Mouse (Mus musculus) left cerebral cortex, adult 2 months (tissue): ENCODE results near the gene Dnajc13. TPM values are rescaled to one million over a fixed set of nuclear protein-coding genes. Genes with fewer than 3 reads are reported as not detected.

Source experiments
- DNase-seq, 2 experiments: peaks; one replicate each; pipeline ENCODE4 v3.0.0; 2021 to 2022; ENCODE audit warnings: low spot score in 2 of 2, mixed read lengths in 1 of 2; ENCODE audit errors: extremely low spot score in 1 of 2
- H3K27ac ChIP-seq: fragments of 200-600 bp; 2 replicates; pipeline ENCODE4 v1.8.1; 2022
- H3K4me3 ChIP-seq: fragments of 200-600 bp; 2 replicates; pipeline ENCODE4 v1.8.1; 2022
- CTCF ChIP-seq: fragments of 200-600 bp; IDR thresholded peaks from 2 replicates; pipeline ENCODE4 v1.8.1; 2022; ENCODE audit warnings: antibody characterized with exemption, mild to moderate bottlenecking, moderate library complexity
- intact Hi-C: fragments of 180-260 bp; cut with DNase I; formaldehyde crosslinking; loops from one replicate; pipeline ENCODE4 v1.15.1; 2025
- long read RNA-seq, 2 experiments: library from polyadenylated mRNA; stranded (forward); transcript quantifications; one replicate each; pipeline ENCODE4 v2.0.0; 2021; ENCODE audit warnings: borderline mapping rate in 2 of 2
- total RNA-seq, 2 experiments: library from RNA; stranded (reverse); gene quantifications; 2 replicates each; pipeline ENCODE4 v1.2.3; 2021

Gene Dnajc13
- total RNA-seq: 10 to 100 TPM; 73.4 to 76.2 TPM
- long read RNA-seq, experiment 1, full-length matches to known transcripts: 2 of 33 reads
- long read RNA-seq, experiment 1, partial matches to known transcripts: 5 of 33 reads
- long read RNA-seq, experiment 1, other reads (novel, unspliced or antisense): 26 of 33 reads
- long read RNA-seq, experiment 2, full-length matches to known transcripts: 4 of 21 reads
- long read RNA-seq, experiment 2, partial matches to known transcripts: 6 of 21 reads
- long read RNA-seq, experiment 2, other reads (novel, unspliced or antisense): 11 of 21 reads

GRCm38 (mm10) chr9:104262823-104263352 lies at the start of gene Dnajc13:
TSS of gene Dnajc13 (minus strand) at chr9:104262930.
- H3K27ac ChIP-seq: peak within 1 kb of the TSS; percentile 96
- intact Hi-C loops: no loop called here
- DNase-seq: peak; percentile 97 to 99
- no peak for TF ChIP-seq CTCF
- peak within 1 kb of the TSS; percentile 99 for H3K4me3 ChIP-seq

- intact Hi-C loops: loop anchor here (1.0 to 10.0 kb wide), 3 partner anchors 29 to 232 kb away; no protein-coding TSS in a partner anchor
Measured at GRCm38 (mm10) chr9:104306734-104307133, 44.0 kb upstream of the Dnajc13 start.

GRCm38 (mm10) chr9:104305333-104306111 lies 42.8 kb upstream of the Dnajc13 start:
- DNase-seq: no peak
- Histone ChIP-seq H3K4me3 (no peak overlapping the region), H3K27ac (no peak overlapping the region)
- intact Hi-C loops: loop anchor here (1.0 to 10.0 kb wide), 3 partner anchors 28 to 231 kb away; no protein-coding TSS in a partner anchor
- TF ChIP-seq CTCF: no peak

More at GRCm38 (mm10) chr9:104306734-104307133, 44.0 kb upstream of the Dnajc13 start:
- Histone ChIP-seq H3K27ac (no peak overlapping the region), H3K4me3 (no peak overlapping the region)
- TF ChIP-seq CTCF: peak; percentile 90
- peak; percentile 67 to 82 for DNase-seq

GRCm38 (mm10) chr9:104304800-104305199 lies 42.1 kb upstream of the Dnajc13 start:
- no peak for DNase-seq
- TF ChIP-seq CTCF: no peak
- Histone ChIP-seq H3K4me3 (no peak overlapping the region), H3K27ac (no peak overlapping the region)
- intact Hi-C loops: loop anchor here (10.0 kb wide), 1 partner anchor 230 kb away; no protein-coding TSS in a partner anchor

GRCm38 (mm10) chr9:104304376-104304775 lies 41.6 kb upstream of the Dnajc13 start:
- Histone ChIP-seq H3K27ac (no peak overlapping the region), H3K4me3 (no peak overlapping the region)
- no peak for TF ChIP-seq CTCF
- no peak for DNase-seq
- intact Hi-C loops: loop anchor here (10.0 kb wide), 1 partner anchor 230 kb away; no protein-coding TSS in a partner anchor

GRCm38 (mm10) chr9:104300569-104300968 lies 37.8 kb upstream of the Dnajc13 start:
- no peak for TF ChIP-seq CTCF
- intact Hi-C loops: loop anchor here (10.0 kb wide), 1 partner anchor 226 kb away; no protein-coding TSS in a partner anchor

GRCm38 (mm10) chr9:104297041-104297440 lies 34.3 kb upstream of the Dnajc13 start:
- intact Hi-C loops: no loop called here
- no peak overlapping the region for H3K27ac ChIP-seq
- DNase-seq: no peak
- H3K4me3 ChIP-seq: no peak overlapping the region
- no peak for TF ChIP-seq CTCF

More at GRCm38 (mm10) chr9:104300569-104300968, 37.8 kb upstream of the Dnajc13 start:
- H3K27ac ChIP-seq: no peak overlapping the region
- H3K4me3 ChIP-seq: no peak overlapping the region
- DNase-seq: no peak

- no peak for DNase-seq
- H3K4me3 ChIP-seq: no peak overlapping the region
- TF ChIP-seq CTCF: no peak
- intact Hi-C loops: no loop called here
- no peak overlapping the region for H3K27ac ChIP-seq
Measured at GRCm38 (mm10) chr9:104284934-104285333, 22.2 kb upstream of the Dnajc13 start.

GRCm38 (mm10) chr9:104282536-104282935 lies 19.8 kb upstream of the Dnajc13 start:
- Histone ChIP-seq H3K4me3 (no peak overlapping the region), H3K27ac (no peak overlapping the region)
- no peak for TF ChIP-seq CTCF
- no peak for DNase-seq
- intact Hi-C loops: no loop called here

- no peak for DNase-seq
- no peak overlapping the region for H3K4me3 ChIP-seq
- intact Hi-C loops: no loop called here
- no peak for TF ChIP-seq CTCF
- H3K27ac ChIP-seq: no peak overlapping the region
Measured at GRCm38 (mm10) chr9:104281737-104282136, 19.0 kb upstream of the Dnajc13 start.

- Histone ChIP-seq H3K27ac (no peak overlapping the region), H3K4me3 (no peak overlapping the region)
- intact Hi-C loops: no loop called here
- no peak for TF ChIP-seq CTCF
- DNase-seq: no peak
Measured at GRCm38 (mm10) chr9:104280725-104281495, 18.2 kb upstream of the Dnajc13 start.
